Mouse (Mus musculus): Measurements from ENCODE around the gene Astn2. TPM values are rescaled to one million over a fixed set of nuclear protein-coding genes. Genes with fewer than 3 reads are reported as not detected.

Astn2 gene
- polyA plus RNA-seq, 1 experiment from 2014 or later = 1.9 TPM

DNA sequence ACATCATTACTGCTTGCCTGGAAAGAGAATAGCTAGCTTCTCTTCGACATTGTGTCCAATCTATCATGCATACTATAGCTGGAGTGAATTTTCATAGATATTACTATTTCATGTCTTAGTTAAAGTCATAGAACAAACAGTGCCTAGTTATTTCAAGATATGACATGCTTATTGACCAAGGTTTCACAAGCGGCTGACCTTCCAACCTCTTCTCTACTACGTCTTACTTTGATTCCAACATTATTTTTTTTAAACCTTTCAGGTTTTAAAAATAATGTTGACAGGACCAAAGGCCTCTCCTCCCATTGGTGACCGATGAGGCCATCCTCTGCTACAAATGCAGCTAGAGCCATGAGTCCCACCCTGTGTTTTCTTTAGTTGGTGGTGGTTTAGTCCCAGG lies 1025.0 kb downstream of the Astn2 start:
- 92% methylated on average over 4 of the region's 4 CpGs for WGBS

DNA sequence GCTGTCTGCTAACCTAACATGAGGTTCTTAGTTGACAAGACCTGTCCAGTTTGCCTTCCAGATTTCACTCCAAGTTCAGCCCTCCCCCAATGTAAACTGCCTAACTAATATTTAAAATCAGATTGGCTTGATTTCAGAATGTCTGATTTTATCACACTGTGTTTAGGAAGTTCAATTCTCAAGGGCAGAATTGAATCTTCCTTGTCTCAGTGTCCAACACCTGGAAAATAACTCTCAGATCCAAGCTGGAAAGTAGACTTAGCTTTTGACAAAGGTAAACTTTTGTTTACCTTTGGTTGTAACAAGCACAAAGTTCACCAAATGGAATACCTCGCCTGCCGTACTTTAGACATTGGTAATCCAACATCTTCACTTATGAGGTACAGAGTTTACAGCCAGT lies 1027.8 kb downstream of the Astn2 start:
- H3K9me3 ChIP-seq = no peaks in the 10 kb centered on the region
- H3K9ac ChIP-seq = no peak overlapping the region
- no peak overlapping the region for H3K27ac ChIP-seq
- H3K4me3 ChIP-seq = no peak overlapping the region
- H3K4me2 ChIP-seq (replicated peaks) = no peak overlapping the region
- H3K27me3 ChIP-seq = no peaks in the 10 kb centered on the region
- peaks cover 6% of the 10 kb centered on the region; the same call in 1 of the 2 replicates for H3K4me1 ChIP-seq
- no peaks in the 10 kb centered on the region for H3K36me3 ChIP-seq
- 85% methylated on average over 2 of the region's 2 CpGs for WGBS
- ATAC-seq (ENCODE audit: low FRiP score, low read depth) = no peak

More for the DNA sequence above, 1025.0 kb downstream of the Astn2 start:
- Histone ChIP-seq H3K36me3 (no peaks in the 10 kb centered on the region), H3K27me3 (no peaks in the 10 kb centered on the region), H3K9ac (no peak overlapping the region), H3K4me3 (no peak overlapping the region), H3K4me2 (replicated peaks) (no peak overlapping the region), H3K27ac (no peak overlapping the region), H3K4me1 (no peaks in the 10 kb centered on the region), H3K9me3 (no peaks in the 10 kb centered on the region)
- ATAC-seq (ENCODE audit: low FRiP score, low read depth) = no peak

DNA sequence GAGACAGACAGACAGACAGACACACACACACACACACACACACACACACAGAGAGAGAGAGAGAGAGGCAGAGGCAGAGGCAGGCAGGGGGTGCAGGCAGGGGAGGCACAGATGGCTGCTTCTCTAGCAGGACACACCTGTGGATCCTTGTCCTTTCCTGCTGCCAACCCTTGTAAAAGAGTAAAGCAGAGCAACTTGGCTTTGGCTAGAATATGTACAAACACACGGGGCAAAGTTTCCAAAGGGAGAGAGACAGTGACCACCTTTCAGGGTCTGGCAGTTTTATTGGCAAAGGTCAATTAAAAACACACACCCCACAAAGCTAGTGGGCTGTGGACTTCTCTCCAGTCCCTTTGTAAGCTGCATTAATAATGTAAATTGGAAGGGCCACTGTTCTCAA lies 1030.6 kb downstream of the Astn2 start:
- no peaks in the 10 kb centered on the region for H3K36me3 ChIP-seq
- peaks cover 6% of the 10 kb centered on the region; the same call in 1 of the 2 replicates for H3K4me1 ChIP-seq
- 11% methylated on average over 1 of the region's 1 CpGs for WGBS
- H3K27me3 ChIP-seq = no peaks in the 10 kb centered on the region
- ATAC-seq (ENCODE audit: low FRiP score, low read depth) = no peak
- H3K9me3 ChIP-seq = no peaks in the 10 kb centered on the region
- no peak overlapping the region for H3K4me2 ChIP-seq (replicated peaks)
- H3K27ac ChIP-seq = no peak overlapping the region
- H3K4me3 ChIP-seq = no peak overlapping the region
- H3K9ac ChIP-seq = no peak overlapping the region

DNA sequence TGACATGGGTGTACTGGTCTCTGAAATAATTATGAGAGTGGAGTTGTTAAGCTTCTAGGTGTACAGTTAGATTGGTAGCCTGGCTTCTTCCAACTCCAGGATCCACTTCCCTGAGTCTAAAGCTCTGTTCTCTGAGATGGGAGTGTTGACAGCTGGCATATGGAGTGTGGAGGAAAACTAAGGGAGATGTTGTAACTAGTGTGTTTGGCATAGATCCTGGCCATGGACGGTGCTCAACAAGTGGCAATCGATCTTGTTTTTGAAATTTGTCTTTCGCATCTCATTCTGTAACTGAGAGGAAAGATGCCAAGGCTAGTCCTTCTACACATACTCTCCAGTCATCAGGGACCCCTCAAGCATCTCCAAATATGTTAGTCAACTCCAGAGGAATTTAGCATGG lies 1031.7 kb downstream of the Astn2 start:
- no peaks in the 10 kb centered on the region for H3K36me3 ChIP-seq
- ATAC-seq (ENCODE audit: low FRiP score, low read depth) = no peak
- WGBS = 91% methylated on average over 3 of the region's 3 CpGs
- peak overlapping the region; percentile 8; the same call in 1 of the 2 replicates for H3K27ac ChIP-seq
- no peaks in the 10 kb centered on the region for H3K27me3 ChIP-seq
- H3K4me1 ChIP-seq = peaks cover 6% of the 10 kb centered on the region; the same call in 1 of the 2 replicates
- no peak overlapping the region for H3K4me2 ChIP-seq (replicated peaks)
- no peak overlapping the region for H3K4me3 ChIP-seq
- no peak overlapping the region for H3K9ac ChIP-seq
- H3K9me3 ChIP-seq = no peaks in the 10 kb centered on the region

DNA sequence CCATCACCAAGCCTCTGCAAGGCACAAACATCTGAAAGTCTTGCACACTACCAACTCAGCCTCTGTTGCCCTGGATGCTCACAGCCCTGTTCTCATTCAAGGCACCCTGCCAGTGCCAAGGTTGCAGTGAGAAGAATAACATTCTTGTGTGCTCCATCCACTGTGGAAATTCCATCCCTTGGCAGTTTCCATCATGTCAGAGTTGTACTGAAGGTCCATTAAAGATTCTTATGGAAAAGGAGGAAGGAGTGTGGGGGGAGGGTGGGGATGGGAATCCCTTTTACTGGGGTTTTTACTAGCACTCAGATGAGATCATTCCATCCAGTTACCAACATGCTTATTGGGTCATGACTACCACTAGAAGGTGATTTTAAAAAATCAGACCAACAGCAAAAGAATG lies 1037.3 kb downstream of the Astn2 start:
- H3K9ac ChIP-seq = no peak overlapping the region
- H3K36me3 ChIP-seq = no peaks in the 10 kb centered on the region
- H3K4me3 ChIP-seq = no peak overlapping the region
- H3K27me3 ChIP-seq = no peaks in the 10 kb centered on the region
- no peak overlapping the region for H3K4me2 ChIP-seq (replicated peaks)
- H3K9me3 ChIP-seq = no peaks in the 10 kb centered on the region
- ATAC-seq (ENCODE audit: low FRiP score, low read depth) = peak; percentile 85
- H3K4me1 ChIP-seq = peaks cover 10% of the 10 kb centered on the region; the same call in 1 of the 2 replicates
- H3K27ac ChIP-seq = peak overlapping the region; percentile 78

DNA sequence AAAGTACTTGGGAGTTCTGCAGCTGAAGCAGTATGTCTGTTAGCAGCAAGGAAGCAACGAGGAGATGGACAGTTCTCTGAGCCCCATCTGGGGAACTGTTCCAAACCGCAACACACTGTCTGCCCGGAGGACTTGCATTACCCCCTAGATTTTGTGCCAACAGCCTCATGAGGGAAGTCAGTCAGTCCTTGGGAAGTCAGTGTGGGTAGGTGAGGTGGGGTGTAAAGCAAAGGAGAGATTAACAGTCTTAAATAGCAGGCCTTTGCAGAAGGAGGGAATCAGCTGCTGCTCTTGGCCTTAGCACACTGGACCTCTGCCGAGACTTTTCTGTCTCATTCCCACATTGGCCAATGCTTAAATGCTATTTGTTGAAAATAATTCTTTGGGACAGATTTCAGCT lies 1049.8 kb downstream of the Astn2 start:
- H3K9ac ChIP-seq = no peak overlapping the region
- H3K36me3 ChIP-seq = no peaks in the 10 kb centered on the region
- no peaks in the 10 kb centered on the region for H3K27me3 ChIP-seq
- no peak for ATAC-seq (ENCODE audit: low FRiP score, low read depth)
- no peak overlapping the region for H3K4me3 ChIP-seq
- no peaks in the 10 kb centered on the region for H3K9me3 ChIP-seq
- no peaks in the 10 kb centered on the region for H3K4me1 ChIP-seq
- WGBS = 72% methylated on average over 4 of the region's 4 CpGs
- no peak overlapping the region for H3K4me2 ChIP-seq (replicated peaks)
- no peak overlapping the region for H3K27ac ChIP-seq

DNA sequence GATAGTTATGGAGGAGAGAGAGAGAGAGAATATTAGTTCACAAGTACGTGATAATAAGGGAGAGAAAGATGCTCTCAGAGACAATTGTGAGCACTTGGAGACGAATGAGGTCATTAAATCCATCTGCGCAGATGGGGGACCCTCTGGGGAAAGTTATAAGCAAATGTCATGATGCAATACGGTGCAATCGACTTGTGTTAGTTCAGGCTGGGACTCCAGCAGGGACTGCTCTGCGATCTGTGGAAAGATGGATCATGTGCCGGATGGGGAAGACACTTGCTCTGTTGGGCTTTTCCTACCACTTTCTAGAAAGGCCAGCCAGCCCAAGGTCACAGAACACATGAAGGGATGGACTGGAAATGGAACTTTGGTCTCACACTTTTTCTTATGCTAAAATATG lies 1053.9 kb downstream of the Astn2 start:
- 82% methylated on average over 7 of the region's 7 CpGs for WGBS
- H3K36me3 ChIP-seq = no peaks in the 10 kb centered on the region
- no peak for ATAC-seq (ENCODE audit: low FRiP score, low read depth)
- no peak overlapping the region for H3K4me3 ChIP-seq
- H3K27me3 ChIP-seq = no peaks in the 10 kb centered on the region
- no peaks in the 10 kb centered on the region for H3K4me1 ChIP-seq
- no peak overlapping the region for H3K4me2 ChIP-seq (replicated peaks)
- H3K9ac ChIP-seq = no peak overlapping the region
- no peak overlapping the region for H3K27ac ChIP-seq
- no peaks in the 10 kb centered on the region for H3K9me3 ChIP-seq

DNA sequence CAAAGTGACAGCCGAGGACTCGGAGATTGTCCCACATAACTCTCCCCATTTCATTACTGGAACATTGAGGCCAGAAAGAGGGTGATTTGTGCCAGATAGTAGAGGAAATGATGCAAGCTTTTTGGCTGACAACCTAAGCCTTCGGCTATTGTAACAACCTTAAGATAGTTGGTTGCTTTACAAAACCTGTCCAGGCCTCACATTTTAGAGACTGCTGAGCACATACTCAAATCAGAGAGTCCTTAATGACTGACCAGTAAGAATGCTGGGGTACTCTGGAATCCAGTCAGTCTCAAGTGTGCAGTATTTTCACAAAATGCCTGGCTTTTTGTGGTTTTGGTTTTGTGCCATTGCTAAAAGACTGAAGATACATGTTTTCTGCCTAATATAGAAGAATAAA lies 1062.6 kb downstream of the Astn2 start:
- ATAC-seq (ENCODE audit: low FRiP score, low read depth) = no peak
- no peak overlapping the region for H3K4me3 ChIP-seq
- H3K4me1 ChIP-seq = no peaks in the 10 kb centered on the region
- no peaks in the 10 kb centered on the region for H3K36me3 ChIP-seq
- 80% methylated on average over 3 of the region's 3 CpGs for WGBS
- H3K9me3 ChIP-seq = no peaks in the 10 kb centered on the region
- H3K9ac ChIP-seq = no peak overlapping the region
- no peak overlapping the region for H3K4me2 ChIP-seq (replicated peaks)
- no peaks in the 10 kb centered on the region for H3K27me3 ChIP-seq
- H3K27ac ChIP-seq = no peak overlapping the region

DNA sequence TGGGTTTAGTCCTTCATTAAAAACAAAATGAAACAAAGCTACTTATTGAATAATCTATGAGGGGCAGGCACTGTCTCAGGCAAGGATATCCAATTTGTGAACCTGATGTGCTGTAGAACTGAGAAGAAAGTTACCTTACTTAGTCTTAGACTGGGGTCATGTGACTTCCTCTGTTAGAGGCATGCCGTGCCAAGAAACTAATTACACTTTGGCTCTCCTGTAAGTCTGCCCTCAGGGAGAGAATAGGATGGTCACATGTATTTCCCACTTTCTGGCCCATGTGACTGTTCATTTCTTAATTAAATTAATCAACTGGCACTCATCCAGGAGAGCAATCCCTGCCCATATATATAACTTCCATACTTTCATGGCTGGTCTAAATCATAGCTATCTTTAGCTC lies 1070.7 kb downstream of the Astn2 start:
- H3K9ac ChIP-seq = no peak overlapping the region
- WGBS = 31% methylated on average over 1 of the region's 1 CpGs
- no peak overlapping the region for H3K4me2 ChIP-seq (replicated peaks)
- H3K27me3 ChIP-seq = no peaks in the 10 kb centered on the region
- no peak overlapping the region for H3K4me3 ChIP-seq
- H3K9me3 ChIP-seq = no peaks in the 10 kb centered on the region
- peaks cover 3% of the 10 kb centered on the region for H3K4me1 ChIP-seq
- no peak overlapping the region for H3K27ac ChIP-seq
- no peaks in the 10 kb centered on the region for H3K36me3 ChIP-seq
- ATAC-seq (ENCODE audit: low FRiP score, low read depth) = no peak; the same call in 1 of the 2 replicates
